Mouse (Mus musculus) thymus, postnatal 14 days (tissue): ENCODE measurements around the gene Lpgat1.

Experiments
- DNase-seq: peaks from one replicate; pipeline ENCODE4 v3.0.0; 2021

Gene Lpgat1

DNA sequence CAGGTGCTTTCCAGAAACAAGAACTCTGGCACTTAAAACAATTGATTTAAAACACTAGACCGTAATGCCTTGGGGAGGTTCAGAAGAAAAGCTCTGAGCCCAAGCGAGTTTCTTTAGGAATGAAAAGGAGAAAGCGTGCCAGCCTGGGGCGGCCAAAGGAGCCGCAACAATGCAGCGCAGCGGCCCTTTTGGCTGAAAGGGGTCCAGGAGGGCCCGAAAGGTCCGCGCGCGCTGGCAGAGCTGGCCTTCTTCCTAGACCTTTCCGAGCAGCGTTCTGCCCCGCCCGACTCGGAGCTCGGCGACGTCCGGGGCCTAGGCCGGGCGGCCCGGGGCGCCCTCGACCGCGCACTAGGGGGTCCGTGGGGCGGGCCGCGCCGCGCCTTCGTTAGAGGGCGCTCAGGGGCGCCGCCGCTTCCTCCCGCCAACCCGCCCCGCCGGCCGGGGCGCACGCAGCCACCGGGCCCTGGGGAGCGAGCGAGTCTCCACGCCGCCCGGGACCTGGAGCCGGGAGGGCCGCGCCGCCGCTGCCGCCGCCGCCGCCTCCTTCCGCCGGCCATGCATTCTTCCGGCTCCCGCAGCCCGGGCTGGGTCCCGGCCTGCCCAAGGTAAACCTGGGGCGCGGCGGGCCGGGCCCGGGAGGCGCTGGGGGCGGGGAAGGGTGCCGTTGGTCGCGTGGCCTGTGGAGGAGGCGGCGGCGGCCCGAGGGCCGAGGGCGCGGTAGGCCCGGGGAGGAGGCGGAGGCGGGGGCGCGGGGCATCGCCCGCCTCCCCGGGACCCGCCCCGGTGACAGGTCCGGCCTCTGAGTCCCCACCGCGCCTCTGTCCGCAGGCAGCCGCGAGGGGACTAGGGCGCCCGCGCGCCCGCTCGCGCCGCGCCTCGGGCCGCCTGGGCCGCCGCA is at the start of gene Lpgat1:
Gene Lpgat1 (plus strand): TSS at position 234 of the 898 bp plus-strand sequence.
- DNase-seq, result peak; percentile 83

DNA sequence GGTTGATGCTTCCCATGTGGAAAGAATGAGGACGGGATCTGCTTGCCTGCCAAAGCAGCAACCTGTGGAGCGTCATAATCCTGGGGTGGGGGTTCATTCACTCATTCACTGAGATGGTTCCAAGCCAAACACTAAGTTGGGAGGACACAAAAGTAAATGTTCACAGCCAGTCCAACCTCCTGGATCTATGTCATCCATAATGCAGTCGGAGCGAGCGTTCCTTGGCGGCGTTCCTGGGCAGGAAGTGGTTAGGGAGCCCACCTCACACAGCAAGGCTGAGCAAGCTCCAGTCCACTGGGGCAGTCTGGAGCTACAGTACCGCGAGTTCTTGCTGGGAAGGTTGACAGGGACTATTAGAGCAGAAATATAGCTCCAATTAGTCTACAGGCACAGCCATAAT is 49.6 kb upstream of the Lpgat1 start:
- peak; percentile 10 for DNase-seq

DNA sequence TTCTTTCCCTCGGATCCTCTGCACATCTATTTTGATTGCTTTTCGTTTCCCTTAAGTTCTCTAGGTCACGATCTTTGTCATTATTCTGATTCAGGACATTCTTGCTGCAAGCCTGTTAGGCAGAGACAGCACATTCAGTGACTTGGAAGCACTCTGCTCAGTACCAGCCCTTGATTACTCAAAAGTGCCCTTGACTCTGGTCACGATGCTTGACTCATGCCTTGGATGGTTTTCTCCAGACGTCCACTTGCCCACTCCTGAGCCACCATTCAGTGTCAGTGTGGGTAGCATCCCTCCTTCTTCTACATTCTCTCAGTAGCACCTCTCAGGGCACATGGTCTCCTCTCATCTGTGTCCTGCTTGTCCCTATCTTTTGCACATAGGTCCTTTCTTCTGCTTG is 43.6 kb upstream of the Lpgat1 start:
- DNase-seq, result no peak

DNA sequence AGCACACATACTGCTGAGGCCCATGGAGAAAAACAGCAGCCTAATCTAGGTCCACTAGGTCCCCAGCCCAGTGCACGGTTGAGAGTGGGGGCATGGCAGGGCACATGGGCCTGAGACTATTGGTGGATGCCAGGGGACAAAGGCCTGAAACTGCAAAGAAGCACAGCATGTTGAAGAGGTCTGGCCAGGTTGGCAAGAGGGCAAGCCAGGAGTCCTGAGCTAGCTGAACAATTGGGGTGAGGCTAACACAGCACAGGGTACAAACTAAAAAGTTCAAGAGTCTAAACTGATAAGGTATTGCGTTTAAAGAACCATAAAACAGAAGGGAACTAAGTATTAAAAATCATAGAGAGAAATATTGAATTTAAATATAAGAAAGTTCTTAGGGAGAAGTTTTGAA is 36.0 kb upstream of the Lpgat1 start:
- DNase-seq, result no peak

DNA sequence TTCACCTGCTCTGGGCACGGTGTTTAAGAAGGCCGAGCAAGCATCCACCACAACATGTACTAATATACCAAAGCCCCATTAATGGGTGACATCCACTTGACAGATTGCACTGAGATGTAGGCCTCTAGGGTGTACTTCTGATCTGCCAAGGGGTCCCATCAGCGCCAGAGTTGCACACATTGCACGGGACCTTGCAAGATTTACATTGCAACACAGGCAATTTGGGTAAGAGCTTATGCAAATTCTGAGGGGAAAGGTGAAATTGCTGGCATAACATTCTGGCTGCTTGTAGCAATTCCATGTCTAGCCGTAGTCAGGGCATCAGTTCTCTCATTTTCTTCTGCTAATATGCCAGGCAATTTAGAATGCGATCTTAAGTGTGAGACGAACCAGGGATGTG is 30.1 kb upstream of the Lpgat1 start:
- no peak for DNase-seq

DNA sequence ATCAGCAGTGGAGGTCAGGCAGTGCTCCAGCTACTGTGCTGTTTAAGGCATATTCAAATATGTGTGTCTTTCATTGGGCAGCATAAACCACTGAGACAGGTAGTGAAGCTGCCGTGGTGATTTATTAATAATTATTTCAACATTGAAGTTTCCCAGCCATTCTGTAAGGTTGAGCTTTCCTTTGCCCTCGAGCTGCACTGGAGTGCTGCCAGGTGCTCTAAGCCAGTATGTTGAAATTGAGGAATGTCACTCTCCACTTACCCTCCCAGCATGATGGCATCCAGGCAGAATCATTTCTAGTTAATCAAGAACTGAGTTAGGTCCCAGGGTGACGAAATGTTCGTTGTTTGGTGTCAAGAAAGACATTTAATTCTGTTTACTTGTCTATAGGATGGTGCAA is 24.4 kb upstream of the Lpgat1 start:
- no peak for DNase-seq

DNA sequence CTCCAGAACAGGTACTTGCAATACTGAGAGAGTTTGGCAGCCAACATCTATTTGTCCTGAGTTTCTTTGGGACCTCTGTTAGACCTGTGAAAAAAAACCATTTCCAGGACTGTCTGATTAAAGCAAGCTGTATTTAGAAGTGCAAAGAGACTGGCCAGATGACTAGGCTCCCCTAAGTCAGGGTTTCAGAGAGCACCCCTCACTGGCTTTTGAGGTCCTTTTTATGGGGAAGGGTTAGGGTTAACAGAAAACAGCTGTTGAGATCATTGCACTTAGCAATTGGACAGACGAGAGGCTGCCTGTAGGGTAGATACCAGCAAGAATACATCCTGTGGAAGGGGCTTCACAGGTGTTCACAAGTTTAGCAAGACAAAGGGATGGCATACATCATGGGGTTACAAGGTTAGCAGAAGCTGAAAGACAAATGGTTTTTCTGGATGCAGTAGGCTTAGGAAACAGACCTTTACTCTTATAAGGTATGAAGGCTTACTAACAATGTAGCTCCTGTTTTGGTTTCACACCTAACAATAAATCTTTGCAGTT is 19.3 kb upstream of the Lpgat1 start:
- peak; percentile 17 for DNase-seq

DNA sequence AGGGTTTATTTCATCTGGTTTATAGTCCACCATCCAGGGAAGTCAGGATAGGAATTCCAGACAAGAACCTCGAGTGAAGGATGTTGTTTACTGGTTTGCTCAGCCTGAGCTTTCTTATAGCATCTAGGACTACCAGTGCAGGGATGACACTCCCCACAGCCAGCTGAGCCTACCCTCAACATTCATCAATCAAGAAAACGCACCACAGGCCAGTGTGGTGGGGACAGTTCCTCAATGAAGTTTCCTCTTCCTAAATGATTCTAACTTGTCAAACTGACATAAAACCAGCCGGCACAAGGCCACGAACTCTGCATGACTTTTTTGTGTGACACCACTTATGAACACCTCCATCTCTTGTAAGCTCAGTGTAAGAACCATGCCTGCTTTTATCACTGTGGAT is 13.1 kb upstream of the Lpgat1 start:
- no peak for DNase-seq

DNA sequence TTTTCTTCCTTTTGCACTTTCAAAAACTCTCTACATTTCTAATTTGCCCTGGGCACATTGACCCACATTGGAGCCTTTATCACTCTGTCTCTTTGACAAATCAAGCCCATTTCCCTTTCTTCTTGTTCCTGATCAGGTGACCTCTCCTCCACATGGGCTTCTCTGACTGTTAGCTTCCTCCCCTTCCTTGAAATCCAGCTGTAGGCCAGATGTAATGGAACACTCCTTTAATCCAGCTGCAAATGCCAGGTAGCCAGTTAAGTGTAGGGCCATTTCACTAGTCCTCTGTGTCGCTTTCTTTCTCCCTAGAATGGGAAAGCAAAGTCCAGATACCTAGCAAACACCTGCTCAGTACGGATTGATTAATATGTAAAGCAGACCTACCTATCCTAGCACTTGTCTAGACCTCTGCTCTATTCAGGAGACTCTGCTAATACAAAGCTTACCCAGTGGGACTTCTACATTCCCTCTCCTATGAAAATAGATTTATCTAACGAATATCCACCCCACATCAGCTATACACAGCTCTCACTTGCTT is 11.0 kb upstream of the Lpgat1 start:
- DNase-seq, result no peak

DNA sequence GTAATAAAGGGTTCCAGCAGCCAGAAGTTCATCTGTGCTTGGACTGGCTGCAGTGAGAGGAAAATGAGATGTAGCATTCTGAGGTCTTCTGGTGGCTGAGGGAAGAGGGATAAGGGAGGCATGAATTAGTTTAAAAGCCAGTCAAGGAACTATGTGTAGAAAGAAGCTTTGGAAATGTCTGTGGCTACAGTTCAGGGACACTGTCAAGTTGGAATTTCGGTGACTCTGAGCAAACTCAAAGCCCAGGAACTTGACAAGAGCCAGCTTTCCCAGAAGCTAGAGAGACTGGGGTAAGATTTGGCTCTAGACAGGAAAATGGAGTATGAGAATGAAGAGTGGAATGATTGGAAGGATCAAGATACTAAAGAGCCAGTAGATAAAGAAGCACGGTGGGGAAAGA is 7.8 kb upstream of the Lpgat1 start:
- DNase-seq, result no peak

DNA sequence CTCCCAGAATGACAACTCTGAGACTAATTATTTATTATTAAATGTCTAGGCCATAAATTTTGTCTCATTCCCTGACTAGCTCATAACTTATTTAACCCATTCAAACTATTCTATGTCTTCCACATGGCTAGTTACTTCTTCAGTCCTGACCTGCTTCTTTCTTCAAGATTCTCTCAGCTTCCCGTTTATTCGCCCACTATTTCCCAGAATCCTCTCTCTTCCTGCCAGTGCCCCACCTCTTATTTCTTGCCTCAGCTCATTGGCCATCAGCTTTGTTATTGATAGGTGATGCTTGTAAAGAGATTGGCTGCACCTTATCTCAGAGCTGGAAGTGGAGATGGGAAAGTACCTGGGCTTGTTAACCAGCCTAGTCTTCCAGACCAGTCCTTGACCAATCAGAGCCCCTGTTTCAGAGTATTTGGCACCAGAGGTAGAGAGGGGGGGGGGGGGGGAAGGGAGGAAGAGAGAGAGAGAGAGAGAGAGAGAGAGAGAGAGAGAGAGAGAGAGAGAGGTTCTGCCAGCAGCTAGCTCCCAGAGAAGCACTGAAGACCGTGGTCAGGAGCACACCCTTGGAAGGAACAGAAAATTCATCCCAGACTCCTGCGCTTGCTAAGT is 5.3 kb upstream of the Lpgat1 start:
- no peak for DNase-seq

DNA sequence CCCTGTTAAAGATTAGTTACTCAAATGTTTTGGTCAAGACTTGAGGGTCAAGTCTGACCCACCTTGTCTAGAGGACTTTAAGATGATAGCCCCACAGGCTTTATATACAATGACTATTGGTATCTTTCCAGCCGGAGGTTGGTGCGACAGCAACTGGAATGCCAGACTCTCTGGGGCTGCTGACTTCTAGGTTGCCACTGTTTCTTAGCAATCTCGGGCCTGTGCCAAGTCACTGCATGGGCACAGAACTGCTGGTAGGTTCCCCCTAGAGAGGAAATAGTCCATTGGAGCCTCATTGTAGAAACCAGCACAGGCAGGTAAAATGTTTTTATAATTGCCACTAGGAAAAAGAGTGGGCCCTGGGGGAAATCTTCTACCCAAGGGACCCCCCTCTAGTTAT is 3.8 kb upstream of the Lpgat1 start:
- DNase-seq, result no peak

DNA sequence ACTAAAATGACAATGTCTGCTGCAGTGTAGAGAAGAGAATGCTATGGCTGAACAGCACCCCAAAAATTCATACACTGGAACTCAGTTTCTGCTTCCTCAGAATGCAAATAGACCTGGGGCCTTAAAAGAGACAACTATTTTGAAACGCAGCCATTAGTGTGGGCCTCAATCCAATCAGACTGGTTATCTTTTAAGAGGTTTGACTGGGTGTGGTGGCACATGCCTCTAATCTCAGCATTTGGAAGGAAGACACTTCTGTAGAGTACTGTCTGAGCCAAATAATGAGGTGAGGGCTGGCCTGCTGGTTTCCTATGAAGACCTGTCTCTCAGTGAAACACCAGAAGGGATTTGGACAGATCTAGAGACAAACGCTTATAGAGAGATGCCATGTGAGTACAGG is 2.5 kb upstream of the Lpgat1 start:
- no peak for DNase-seq

DNA sequence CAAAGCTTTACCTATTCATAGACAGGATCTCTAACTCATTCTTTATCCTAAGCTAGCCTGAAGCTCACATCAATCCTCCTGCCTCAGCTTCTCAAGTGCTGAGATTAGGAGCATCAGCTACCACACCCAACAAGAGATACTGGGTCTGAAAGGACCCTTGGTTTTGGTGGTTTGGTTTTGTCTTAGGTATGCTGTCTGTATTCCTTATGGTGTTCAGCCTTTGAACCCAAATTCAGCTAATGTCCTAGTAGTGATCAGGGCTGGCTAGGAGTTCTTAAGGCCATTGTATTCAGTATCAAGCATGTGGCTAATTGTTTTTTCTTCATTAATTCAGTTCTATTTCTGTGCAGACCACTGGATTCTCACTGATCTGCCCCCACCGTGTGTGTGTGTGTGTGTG is 493 bp upstream of the Lpgat1 start:
- no peak for DNase-seq

DNA sequence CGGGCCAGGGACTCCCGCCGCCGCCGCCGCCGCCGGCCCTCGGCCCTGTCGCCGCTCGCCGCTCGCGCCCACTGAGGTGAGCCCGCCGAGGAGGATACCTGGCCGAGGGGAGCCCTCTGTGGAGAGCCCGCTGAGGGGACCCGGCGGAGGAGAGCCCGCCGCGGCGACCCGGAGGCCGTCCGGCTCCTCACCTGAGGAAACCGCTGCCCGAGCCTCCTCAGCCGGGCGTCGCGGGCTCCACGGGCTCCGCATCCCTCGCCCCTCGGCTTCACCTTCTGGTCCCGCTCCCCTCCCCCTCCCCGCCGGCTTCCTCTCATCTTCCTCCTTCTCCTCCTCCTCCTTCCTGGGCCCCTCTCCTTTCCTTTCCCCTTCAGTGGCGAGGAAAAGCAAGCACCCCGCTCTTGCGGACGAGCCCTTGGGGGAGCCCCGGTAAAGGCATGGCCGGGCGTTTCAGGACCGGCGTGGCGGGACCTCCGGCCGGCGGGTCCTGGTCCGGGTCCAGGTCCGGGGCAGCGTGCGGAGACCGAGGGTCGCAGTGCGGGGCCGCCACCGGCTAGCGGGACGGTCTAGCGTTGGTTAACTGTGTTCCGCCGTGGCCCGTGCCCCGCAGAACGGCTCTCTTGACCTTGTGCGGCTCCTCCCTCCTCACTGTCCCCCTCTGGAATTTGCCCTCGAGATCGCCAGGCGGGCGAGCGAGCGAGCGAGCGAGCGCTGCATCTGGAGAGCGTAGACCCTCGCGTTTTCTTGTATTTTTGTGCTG is 1.1 kb downstream of the Lpgat1 start:
- peak; percentile 64 for DNase-seq

DNA sequence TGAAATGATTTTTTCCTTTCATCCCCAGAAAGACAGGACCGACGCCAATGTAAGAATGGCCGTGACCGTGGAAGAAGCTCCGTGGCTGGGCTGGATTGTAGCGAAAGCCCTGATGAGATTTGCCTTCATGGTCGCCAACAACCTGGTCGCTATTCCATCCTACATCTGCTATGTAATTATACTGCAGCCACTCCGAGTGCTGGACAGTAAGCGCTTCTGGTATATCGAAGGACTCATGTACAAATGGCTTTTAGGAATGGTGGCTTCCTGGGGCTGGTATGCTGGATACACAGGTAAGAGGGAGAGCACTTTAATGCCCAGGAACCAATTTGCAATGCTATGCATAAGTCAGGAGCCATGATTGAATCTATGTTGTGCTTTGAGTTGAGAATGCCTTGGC is 1.7 kb downstream of the Lpgat1 start:
- no peak for DNase-seq

DNA sequence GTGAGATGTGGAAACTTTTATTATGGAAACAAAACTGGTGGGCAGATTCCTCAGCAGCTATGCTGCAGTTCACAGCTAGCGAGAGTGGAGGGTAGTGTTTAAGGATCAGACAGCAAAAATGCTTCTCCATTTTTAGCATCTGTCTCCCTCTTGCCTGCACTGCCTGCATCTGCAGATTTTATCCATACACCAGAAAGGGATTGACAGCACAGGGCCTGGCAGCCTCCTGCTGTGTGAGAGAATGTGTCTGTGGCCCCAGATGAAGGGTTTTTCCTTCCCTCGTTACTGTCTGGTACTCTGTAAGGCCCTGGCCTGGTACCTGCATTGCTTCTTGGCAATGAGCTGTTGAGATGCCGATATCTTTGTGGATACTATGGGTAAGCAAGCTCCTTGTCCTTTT is 2.8 kb downstream of the Lpgat1 start:
- no peak for DNase-seq

DNA sequence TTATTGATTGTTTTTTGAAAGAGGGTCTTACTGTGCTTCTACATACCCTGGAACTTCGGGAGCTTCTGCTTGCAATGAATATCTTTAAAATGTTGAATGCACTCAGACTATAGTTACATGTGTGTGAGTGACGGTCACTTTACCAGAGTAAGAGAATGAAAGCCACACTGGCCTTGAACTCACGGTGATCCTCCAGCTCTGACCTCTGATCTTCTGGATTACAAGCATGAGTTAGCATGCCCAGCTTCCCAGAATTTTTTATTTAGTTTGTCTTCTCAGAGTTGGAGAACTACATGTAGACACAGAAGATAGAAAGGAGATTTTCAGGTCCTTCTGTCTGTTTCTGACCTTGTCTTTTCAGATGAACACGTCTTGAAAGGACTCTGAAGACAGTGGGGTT is 5.1 kb downstream of the Lpgat1 start:
- DNase-seq, result no peak

DNA sequence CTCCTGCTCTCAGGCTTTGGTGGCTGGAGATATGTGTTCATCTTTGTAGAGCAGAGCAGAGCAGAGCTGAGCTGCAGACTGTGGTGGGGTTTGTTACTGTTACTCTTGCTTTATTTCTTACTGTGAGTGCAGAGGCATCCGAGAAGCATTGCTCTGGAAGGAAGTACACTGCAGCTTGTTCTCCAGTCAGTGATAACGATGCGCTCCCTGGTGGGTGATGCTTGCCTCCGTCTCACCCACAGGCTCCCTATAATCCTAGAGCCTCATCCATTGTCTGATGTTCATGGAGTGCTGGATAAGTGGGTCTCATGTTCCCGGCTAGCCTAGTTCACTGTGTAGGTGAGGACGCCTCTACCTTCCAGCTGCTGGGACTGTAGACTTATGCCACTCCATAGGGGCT is 6.0 kb downstream of the Lpgat1 start:
- no peak for DNase-seq

DNA sequence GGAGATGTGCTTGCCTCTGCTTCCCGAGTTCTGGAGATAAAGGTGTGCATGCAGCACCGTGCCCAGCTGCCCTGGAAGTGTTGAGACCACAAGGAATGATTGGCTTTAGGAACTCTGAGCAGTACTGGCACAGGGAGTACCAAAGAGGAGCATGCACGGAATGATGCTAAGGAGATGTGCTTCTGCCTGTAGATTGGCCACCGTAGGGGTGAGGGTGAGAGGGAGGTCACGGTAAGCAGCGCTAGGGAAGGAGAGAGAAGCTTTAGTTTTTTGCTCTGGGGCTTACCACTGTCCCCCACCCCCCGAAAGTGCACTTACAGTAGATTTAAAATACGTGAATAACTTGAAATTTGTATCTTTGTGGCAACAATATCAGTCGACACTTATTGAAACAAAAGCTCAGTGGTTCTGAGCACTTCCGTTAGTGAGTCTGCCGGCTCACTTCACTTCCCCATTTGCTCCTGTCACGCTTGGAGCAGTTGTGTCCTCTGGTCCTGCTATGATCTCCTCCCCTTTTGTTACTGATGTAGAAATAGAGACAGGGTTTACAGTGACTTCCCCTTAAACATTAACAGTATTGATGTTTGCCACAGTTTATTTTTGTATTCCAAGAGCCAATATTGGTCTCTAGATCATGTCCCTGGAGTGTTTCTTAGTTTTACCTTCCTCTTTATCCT is 6.9 kb downstream of the Lpgat1 start:
- no peak for DNase-seq

DNA sequence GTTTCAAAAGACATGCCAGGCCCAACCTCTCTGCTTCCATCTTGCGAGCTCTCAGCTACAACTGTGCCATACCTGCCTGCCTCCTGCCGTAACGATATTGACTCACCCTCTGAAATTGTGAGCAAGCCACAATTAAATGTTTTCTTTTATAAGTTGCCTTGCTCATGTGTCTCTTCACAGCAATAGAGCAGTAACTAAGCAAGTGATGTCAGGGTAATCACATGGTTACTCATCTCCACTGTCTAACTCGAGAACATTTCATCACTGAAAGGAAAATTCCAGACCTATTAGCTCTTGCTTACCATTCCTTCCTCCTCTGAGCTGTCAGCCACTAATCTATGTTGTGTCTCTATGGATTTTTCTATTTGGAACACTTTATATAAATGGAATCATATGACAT is 15.0 kb downstream of the Lpgat1 start:
- DNase-seq, result no peak

DNA sequence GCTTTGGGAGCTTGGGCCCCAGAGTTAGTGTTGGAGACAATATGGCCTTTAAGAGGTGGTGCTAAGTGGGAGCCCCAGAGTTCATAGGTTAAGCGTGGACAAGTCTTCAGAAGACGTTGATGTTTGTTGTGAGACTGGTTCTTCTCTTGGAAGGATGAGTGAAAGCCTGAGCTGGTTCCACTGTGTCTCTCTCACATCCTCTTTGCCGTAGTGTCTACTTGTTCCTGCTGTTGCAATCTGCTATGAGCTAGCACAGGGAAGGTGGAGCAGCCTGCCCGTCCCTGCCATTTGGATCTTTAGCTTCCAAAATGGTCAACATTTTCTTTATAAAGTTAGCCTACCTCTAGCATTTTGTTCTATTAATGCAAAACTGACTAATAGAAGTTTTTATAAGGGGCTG is 16.2 kb downstream of the Lpgat1 start:
- no peak for DNase-seq

DNA sequence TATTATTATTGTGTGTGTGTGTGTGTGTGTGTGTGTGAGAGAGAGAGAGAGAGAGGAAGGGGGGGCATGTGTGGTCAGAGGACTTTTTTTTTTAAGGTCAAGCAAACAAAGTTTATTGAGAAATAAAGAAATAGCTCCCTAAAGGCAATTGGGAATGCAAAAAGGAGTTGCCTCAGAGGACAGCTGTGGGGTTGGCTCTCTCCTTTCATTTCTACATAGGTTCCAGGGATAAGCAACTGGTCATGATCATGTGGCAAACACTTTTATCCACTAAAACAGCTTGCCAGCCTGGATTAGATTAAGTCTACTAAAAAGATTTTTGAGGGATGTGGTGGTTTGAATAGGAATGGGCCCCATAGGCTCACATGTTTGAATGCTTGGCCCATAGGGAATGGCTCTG is 18.8 kb downstream of the Lpgat1 start:
- no peak for DNase-seq
